Mouse (Mus musculus): Measurements from ENCODE around the gene Psen2. TPM values are rescaled to one million over a fixed set of nuclear protein-coding genes. Genes with fewer than 3 reads are reported as not detected.

Psen2 gene
- polyA plus RNA-seq, 1 experiment from 2014 or later = 17.4 TPM

GRCm38 (mm10) chr1:180188951-180189350 is 74.3 kb downstream of the Psen2 start:
- no peaks in the 10 kb centered on the region for H3K27me3 ChIP-seq (ENCODE audit: control insufficient read depth, insufficient read depth, low read length)
- H3K36me3 ChIP-seq (ENCODE audit: control insufficient read depth, insufficient read depth, low read length) = no peaks in the 10 kb centered on the region
- H3K4me3 ChIP-seq (ENCODE audit: low read depth, low read length) = no peak overlapping the region
- H3K27ac ChIP-seq (ENCODE audit: low read length) = no peak overlapping the region
- ATAC-seq (ENCODE audit: insufficient number of reproducible peaks, insufficient read depth, low FRiP score, low read depth) = no peak
- WGBS = 82% methylated on average over 4 of the region's 4 CpGs
- H3K9me3 ChIP-seq (ENCODE audit: control insufficient read depth, low read depth, low read length) = no peaks in the 10 kb centered on the region
- no peaks in the 10 kb centered on the region for H3K4me1 ChIP-seq (ENCODE audit: control insufficient read depth, insufficient read depth, low read length)
- H3K4me2 ChIP-seq (replicated peaks; ENCODE audit: low read depth, low read length) = no peak overlapping the region
- H3K9ac ChIP-seq (replicated peaks; ENCODE audit: low read depth, low read length) = no peak overlapping the region

- Histone ChIP-seq H3K4me1 (ENCODE audit: control insufficient read depth, insufficient read depth, low read length) (no peaks in the 10 kb centered on the region), H3K4me2 (replicated peaks; ENCODE audit: low read depth, low read length) (no peak overlapping the region), H3K9me3 (ENCODE audit: control insufficient read depth, low read depth, low read length) (no peaks in the 10 kb centered on the region), H3K9ac (replicated peaks; ENCODE audit: low read depth, low read length) (no peak overlapping the region), H3K4me3 (ENCODE audit: low read depth, low read length) (no peak overlapping the region), H3K27ac (ENCODE audit: low read length) (no peak overlapping the region), H3K27me3 (ENCODE audit: control insufficient read depth, insufficient read depth, low read length) (no peaks in the 10 kb centered on the region), H3K36me3 (ENCODE audit: control insufficient read depth, insufficient read depth, low read length) (no peaks in the 10 kb centered on the region)
- 76% methylated on average over 3 of the region's 3 CpGs for WGBS
- ATAC-seq (ENCODE audit: insufficient number of reproducible peaks, insufficient read depth, low FRiP score, low read depth) = no peak
Measured at GRCm38 (mm10) chr1:180186371-180186770, 76.9 kb downstream of the Psen2 start.

GRCm38 (mm10) chr1:180185877-180186276 is 77.4 kb downstream of the Psen2 start:
- ATAC-seq (ENCODE audit: insufficient number of reproducible peaks, insufficient read depth, low FRiP score, low read depth) = no peak
- Histone ChIP-seq H3K4me2 (replicated peaks; ENCODE audit: low read depth, low read length) (no peak overlapping the region), H3K4me1 (ENCODE audit: control insufficient read depth, insufficient read depth, low read length) (no peaks in the 10 kb centered on the region), H3K36me3 (ENCODE audit: control insufficient read depth, insufficient read depth, low read length) (no peaks in the 10 kb centered on the region), H3K27ac (ENCODE audit: low read length) (peak overlapping the region; percentile 36; the same call in 1 of the 2 replicates), H3K9ac (replicated peaks; ENCODE audit: low read depth, low read length) (no peak overlapping the region), H3K9me3 (ENCODE audit: control insufficient read depth, low read depth, low read length) (no peaks in the 10 kb centered on the region), H3K4me3 (ENCODE audit: low read depth, low read length) (no peak overlapping the region), H3K27me3 (ENCODE audit: control insufficient read depth, insufficient read depth, low read length) (no peaks in the 10 kb centered on the region)
- WGBS = 53% methylated on average over 5 of the region's 5 CpGs

GRCm38 (mm10) chr1:180184768-180185167 is 78.5 kb downstream of the Psen2 start:
- no peak overlapping the region for H3K9ac ChIP-seq (replicated peaks; ENCODE audit: low read depth, low read length)
- no peaks in the 10 kb centered on the region for H3K9me3 ChIP-seq (ENCODE audit: control insufficient read depth, low read depth, low read length)
- H3K4me1 ChIP-seq (ENCODE audit: control insufficient read depth, insufficient read depth, low read length) = no peaks in the 10 kb centered on the region
- no peaks in the 10 kb centered on the region for H3K27me3 ChIP-seq (ENCODE audit: control insufficient read depth, insufficient read depth, low read length)
- no peak overlapping the region for H3K4me2 ChIP-seq (replicated peaks; ENCODE audit: low read depth, low read length)
- peak; percentile 72 for ATAC-seq (ENCODE audit: insufficient number of reproducible peaks, insufficient read depth, low FRiP score, low read depth)
- H3K27ac ChIP-seq (ENCODE audit: low read length) = peak overlapping the region; percentile 36; the same call in 1 of the 2 replicates
- 40% methylated on average over 7 of the region's 7 CpGs for WGBS
- no peaks in the 10 kb centered on the region for H3K36me3 ChIP-seq (ENCODE audit: control insufficient read depth, insufficient read depth, low read length)
- H3K4me3 ChIP-seq (ENCODE audit: low read depth, low read length) = no peak overlapping the region

GRCm38 (mm10) chr1:180183525-180184159 is 79.6 kb downstream of the Psen2 start:
- Histone ChIP-seq H3K36me3 (ENCODE audit: control insufficient read depth, insufficient read depth, low read length) (no peaks in the 10 kb centered on the region), H3K27me3 (ENCODE audit: control insufficient read depth, insufficient read depth, low read length) (no peaks in the 10 kb centered on the region), H3K9ac (replicated peaks; ENCODE audit: low read depth, low read length) (no peak overlapping the region), H3K9me3 (ENCODE audit: control insufficient read depth, low read depth, low read length) (no peaks in the 10 kb centered on the region), H3K27ac (ENCODE audit: low read length) (no peak overlapping the region), H3K4me2 (replicated peaks; ENCODE audit: low read depth, low read length) (no peak overlapping the region), H3K4me3 (ENCODE audit: low read depth, low read length) (no peak overlapping the region), H3K4me1 (ENCODE audit: control insufficient read depth, insufficient read depth, low read length) (no peaks in the 10 kb centered on the region)
- WGBS = 82% methylated on average over 6 of the region's 6 CpGs
- no peak for ATAC-seq (ENCODE audit: insufficient number of reproducible peaks, insufficient read depth, low FRiP score, low read depth)

GRCm38 (mm10) chr1:180182731-180183130 is 80.5 kb downstream of the Psen2 start:
- WGBS = 69% methylated on average over 3 of the region's 3 CpGs
- H3K4me2 ChIP-seq (replicated peaks; ENCODE audit: low read depth, low read length) = no peak overlapping the region
- H3K9ac ChIP-seq (replicated peaks; ENCODE audit: low read depth, low read length) = no peak overlapping the region
- H3K4me3 ChIP-seq (ENCODE audit: low read depth, low read length) = no peak overlapping the region
- H3K4me1 ChIP-seq (ENCODE audit: control insufficient read depth, insufficient read depth, low read length) = no peaks in the 10 kb centered on the region
- H3K9me3 ChIP-seq (ENCODE audit: control insufficient read depth, low read depth, low read length) = no peaks in the 10 kb centered on the region
- ATAC-seq (ENCODE audit: insufficient number of reproducible peaks, insufficient read depth, low FRiP score, low read depth) = no peak
- H3K36me3 ChIP-seq (ENCODE audit: control insufficient read depth, insufficient read depth, low read length) = no peaks in the 10 kb centered on the region
- H3K27me3 ChIP-seq (ENCODE audit: control insufficient read depth, insufficient read depth, low read length) = no peaks in the 10 kb centered on the region
- no peak overlapping the region for H3K27ac ChIP-seq (ENCODE audit: low read length)

- no peaks in the 10 kb centered on the region for H3K9me3 ChIP-seq (ENCODE audit: control insufficient read depth, low read depth, low read length)
- H3K36me3 ChIP-seq (ENCODE audit: control insufficient read depth, insufficient read depth, low read length) = no peaks in the 10 kb centered on the region
- H3K4me1 ChIP-seq (ENCODE audit: control insufficient read depth, insufficient read depth, low read length) = no peaks in the 10 kb centered on the region
- no peak overlapping the region for H3K4me2 ChIP-seq (replicated peaks; ENCODE audit: low read depth, low read length)
- H3K27me3 ChIP-seq (ENCODE audit: control insufficient read depth, insufficient read depth, low read length) = no peaks in the 10 kb centered on the region
- H3K4me3 ChIP-seq (ENCODE audit: low read depth, low read length) = no peak overlapping the region
- no peak overlapping the region for H3K27ac ChIP-seq (ENCODE audit: low read length)
- 87% methylated on average over 9 of the region's 9 CpGs for WGBS
- no peak overlapping the region for H3K9ac ChIP-seq (replicated peaks; ENCODE audit: low read depth, low read length)
- ATAC-seq (ENCODE audit: insufficient number of reproducible peaks, insufficient read depth, low FRiP score, low read depth) = no peak
Measured at GRCm38 (mm10) chr1:180181966-180182319, 81.3 kb downstream of the Psen2 start.

- no peak for ATAC-seq (ENCODE audit: insufficient number of reproducible peaks, insufficient read depth, low FRiP score, low read depth)
- Histone ChIP-seq H3K9ac (replicated peaks; ENCODE audit: low read depth, low read length) (no peak overlapping the region), H3K4me2 (replicated peaks; ENCODE audit: low read depth, low read length) (no peak overlapping the region), H3K27ac (ENCODE audit: low read length) (no peak overlapping the region), H3K27me3 (ENCODE audit: control insufficient read depth, insufficient read depth, low read length) (no peaks in the 10 kb centered on the region), H3K9me3 (ENCODE audit: control insufficient read depth, low read depth, low read length) (no peaks in the 10 kb centered on the region), H3K4me1 (ENCODE audit: control insufficient read depth, insufficient read depth, low read length) (no peaks in the 10 kb centered on the region), H3K4me3 (ENCODE audit: low read depth, low read length) (no peak overlapping the region), H3K36me3 (ENCODE audit: control insufficient read depth, insufficient read depth, low read length) (no peaks in the 10 kb centered on the region)
- WGBS = 85% methylated on average over 7 of the region's 7 CpGs
Measured at GRCm38 (mm10) chr1:180181304-180181965, 81.8 kb downstream of the Psen2 start.

- no peak for ATAC-seq (ENCODE audit: insufficient number of reproducible peaks, insufficient read depth, low FRiP score, low read depth)
- H3K36me3 ChIP-seq (ENCODE audit: control insufficient read depth, insufficient read depth, low read length) = no peaks in the 10 kb centered on the region
- no peaks in the 10 kb centered on the region for H3K9me3 ChIP-seq (ENCODE audit: control insufficient read depth, low read depth, low read length)
- H3K4me3 ChIP-seq (ENCODE audit: low read depth, low read length) = no peak overlapping the region
- H3K4me2 ChIP-seq (replicated peaks; ENCODE audit: low read depth, low read length) = no peak overlapping the region
- H3K27me3 ChIP-seq (ENCODE audit: control insufficient read depth, insufficient read depth, low read length) = no peaks in the 10 kb centered on the region
- WGBS = 95% methylated on average over 2 of the region's 2 CpGs
- H3K9ac ChIP-seq (replicated peaks; ENCODE audit: low read depth, low read length) = no peak overlapping the region
- no peak overlapping the region for H3K27ac ChIP-seq (ENCODE audit: low read length)
- H3K4me1 ChIP-seq (ENCODE audit: control insufficient read depth, insufficient read depth, low read length) = no peaks in the 10 kb centered on the region; the same call in 1 of the 2 replicates
Measured at GRCm38 (mm10) chr1:180179840-180180239, 83.4 kb downstream of the Psen2 start.
